Mouse (Mus musculus): ENCODE results near the gene Foxr1.
A peak's percentile ranks its signal among the peaks of the same experiment; 100 is the strongest.
"Not testable (repeated sequence)": the region's sequence is repeated elsewhere in the genome, so short reads cannot be mapped to it uniquely, and the experiment has no call there.

Foxr1 gene

DNA sequence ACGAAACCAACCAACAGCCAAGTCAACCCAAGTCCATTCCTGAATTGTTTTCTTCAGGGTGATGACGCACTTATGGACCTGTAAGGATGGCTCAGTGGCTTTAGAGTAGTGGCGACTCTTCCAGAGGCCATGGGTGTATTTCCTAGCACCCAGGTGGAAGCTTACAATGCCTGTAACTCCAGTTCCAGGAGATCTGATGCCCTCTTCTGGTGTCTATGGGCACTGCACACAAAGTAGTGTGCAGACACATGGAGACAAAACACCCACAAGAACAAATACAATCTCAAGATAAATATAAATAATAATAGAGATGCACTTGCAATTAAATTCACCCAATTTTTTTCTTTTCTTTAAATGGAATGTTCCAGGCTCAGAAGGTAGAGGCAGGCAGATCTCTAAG lies 35.0 kb upstream of the Foxr1 start:
- DNase-seq, result no peak

DNA sequence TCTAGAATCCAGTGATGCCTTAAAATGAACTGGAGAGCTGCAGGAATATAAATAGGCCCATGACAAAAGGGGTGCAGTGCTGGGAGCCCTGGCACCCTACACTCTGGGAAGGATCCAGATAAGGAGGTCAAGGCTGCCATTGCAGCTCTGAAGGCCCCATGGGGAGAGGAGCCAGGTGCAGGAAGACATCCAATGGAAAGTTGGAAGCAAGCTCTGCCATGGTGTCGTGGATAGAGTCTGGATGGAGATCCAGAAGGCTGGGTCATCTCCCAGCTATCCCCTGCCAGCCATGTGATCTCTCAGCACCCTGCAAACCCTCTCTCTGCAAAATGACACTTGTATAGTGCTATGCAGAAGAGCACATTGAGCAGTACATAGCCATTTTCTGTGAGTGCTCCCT lies 33.4 kb upstream of the Foxr1 start:
- DNase-seq, result no peak

- DNase-seq, result no peak
These were observed 32.2 kb upstream of the Foxr1 start for GRCm38 (mm10) chr9:44473184-44473583.

- DNase-seq, result no peak
These were observed 27.9 kb upstream of the Foxr1 start for GRCm38 (mm10) chr9:44468800-44469199.

- DNase-seq, result no peak
These were observed 27.3 kb upstream of the Foxr1 start for GRCm38 (mm10) chr9:44468224-44468623.

- DNase-seq, result no peak
These were observed 21.0 kb upstream of the Foxr1 start for GRCm38 (mm10) chr9:44461950-44462349.

DNA sequence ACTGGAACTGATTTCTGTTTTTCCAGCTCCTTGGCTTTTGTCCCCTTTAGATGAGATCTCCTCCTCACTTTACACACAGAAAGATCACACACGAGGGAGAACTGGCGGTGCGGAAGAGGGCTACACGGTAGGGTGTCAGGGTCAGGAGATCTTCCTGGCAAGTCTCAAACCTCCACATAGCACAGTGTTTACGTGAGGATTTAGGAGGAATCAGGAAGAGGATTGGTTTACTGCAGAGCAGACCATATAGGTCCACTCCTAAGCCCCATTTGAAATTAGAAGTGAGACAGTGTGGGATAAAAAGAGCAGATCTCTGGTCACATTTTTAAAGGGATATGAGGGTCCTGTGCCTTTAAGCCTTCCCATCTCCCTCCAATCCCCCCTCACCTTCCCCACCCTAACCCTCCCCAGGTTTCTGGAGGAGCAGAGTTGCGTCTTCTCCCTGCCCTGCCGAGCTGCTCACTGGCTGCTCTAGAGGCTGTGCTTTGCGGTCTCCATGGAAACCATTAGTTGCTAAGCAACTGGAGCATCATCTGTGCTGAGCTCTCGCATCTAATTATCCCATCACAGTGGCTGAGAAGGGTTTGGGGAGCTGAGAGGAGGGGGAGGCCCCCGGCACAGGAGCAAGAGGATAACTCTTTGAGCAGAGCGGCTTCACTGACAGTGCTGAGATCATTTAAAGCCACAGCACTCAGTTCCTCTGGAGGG lies 16.3 kb upstream of the Foxr1 start:
- no peak for DNase-seq

DNA sequence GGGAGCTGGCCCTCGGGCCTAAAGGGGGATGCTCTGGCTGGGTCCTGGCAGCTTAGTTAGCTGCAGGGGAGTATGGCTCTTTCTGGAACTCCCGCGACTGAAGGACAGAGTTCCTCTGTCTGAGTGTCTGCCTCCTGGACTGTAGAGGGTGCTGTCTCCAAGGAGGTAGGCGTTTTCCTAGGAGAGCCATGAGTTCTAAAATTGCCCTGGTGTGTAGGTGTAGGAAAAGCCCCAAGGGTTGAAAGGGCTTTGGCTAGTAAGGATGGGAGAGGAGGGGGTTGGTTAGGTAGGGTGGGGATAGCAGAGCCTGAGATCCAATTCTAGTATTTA lies 13.9 kb upstream of the Foxr1 start, which contains the start of gene Upk2:
Upk2 (minus strand) TSS at position 86 of the 330 bp plus-strand sequence.
- no peak for DNase-seq

DNA sequence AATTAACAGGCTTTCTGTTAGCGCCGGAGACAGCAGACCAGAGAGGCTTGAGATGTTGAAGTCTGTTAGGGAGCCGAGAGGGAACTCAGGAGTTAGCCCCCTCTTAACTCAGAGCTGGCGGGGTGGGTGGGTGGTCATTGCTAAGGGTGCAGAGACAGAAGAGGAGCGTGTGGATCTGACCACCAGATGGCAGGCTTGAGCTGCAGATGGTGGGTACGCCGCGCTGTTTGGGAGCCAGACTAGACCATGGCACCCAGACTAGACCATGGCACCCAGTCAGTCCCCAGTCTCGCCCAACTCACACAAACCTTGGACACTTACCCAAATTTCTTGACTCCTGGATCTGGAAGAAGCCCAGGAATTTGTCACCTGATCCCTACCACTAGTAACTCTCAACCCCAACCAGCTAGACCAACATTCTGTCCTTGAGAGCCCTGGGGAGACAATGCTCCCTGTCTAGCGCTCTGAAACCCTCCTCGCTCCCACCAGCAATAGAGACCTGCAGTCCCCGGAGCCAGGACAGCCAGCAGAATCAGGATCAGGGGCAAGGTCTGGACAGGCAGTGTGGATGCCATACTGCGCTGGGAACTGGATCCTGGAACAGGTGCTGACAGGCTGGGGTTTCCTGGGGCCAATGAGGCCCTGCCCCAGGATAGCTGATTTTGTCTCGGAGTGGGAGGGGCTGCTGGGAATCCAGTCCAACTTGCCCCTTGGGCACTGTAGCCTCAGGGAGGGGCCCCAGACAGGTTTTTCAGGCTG lies 13.4 kb upstream of the Foxr1 start:
- peak; percentile 59 to 67 for DNase-seq

GRCm38 (mm10) chr9:44450387-44450786 lies 9.5 kb upstream of the Foxr1 start:
- no peak for DNase-seq

DNA sequence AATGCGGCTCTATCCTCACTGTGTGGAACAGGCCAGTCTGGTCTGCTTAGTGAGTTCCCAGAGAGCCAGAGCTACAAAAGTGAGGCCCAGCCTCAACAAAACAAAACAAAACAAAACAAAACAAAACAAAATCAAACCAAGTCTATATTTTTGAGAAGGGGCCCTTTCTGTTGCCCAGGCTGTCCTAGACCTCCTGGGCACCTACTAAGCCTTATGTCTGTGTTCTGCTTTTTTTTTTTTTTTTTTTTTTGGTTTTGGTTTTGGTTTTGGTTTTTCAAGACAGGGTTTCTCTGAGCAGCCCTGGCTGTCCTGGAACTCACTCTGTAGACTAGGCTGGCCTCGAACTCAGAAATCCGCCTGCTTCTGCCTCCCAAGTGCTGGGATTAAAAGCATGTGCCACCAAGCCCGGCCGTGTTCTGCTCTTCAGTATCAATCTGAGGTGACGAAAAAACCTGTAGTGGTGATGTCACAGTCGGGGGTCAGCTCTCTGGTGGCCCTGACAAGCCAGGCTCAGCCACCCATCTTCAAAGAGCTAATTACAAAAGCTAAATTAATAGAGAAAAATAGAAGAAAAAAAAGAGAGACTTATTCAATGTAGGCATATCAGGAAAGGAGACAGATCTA lies 3.6 kb upstream of the Foxr1 start:
- not testable (repeated sequence) for DNase-seq

DNA sequence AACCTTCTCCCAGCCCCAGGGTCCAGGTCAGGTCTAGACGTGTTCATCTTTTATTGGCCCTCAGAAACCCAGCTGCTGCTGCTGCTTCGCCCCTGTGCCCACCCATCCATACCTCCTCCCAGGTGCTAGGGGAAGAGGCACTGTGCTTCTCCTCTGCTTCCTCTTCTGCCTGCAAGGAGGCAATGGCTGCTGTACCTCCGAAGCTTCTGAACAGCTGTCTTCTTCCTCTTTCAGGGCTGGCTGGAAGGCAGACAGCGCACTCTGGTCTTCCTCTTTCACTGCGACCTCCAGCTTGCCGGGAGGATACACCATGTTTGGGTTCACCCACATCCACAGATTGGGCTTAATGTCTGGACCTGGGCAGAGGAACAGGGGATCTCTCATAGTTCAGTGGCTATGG lies 5.2 kb downstream of the Foxr1 start:
- no peak for DNase-seq

DNA sequence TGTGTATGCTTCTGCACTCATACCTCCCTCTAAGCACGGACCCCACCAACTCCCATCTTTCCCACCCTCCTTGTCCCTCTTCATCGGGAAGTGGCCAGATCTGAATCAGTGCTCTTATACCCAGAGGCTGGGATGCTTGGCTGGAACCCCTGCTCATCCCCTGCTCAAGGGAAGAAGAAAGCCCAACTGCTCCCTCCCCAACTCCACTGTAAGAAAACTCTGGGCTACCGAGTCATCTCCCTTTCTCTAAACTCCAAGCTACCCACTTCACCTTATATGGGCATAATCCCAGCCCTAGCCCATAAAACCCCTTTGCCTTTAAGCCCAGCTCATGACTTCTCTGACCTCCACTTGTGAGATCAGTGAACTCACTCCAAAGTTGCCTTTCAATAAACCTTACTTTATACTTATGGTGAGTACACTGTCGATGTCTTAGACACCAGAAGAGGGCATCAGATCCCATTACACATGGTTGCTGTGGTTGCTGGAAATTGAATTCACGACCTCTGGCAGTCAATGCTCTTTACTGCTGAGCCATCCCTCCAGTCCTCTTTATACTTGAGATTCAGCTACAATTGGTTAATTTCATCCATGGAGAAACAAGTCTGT lies 8.3 kb downstream of the Foxr1 start:
- DNase-seq, result no peak

DNA sequence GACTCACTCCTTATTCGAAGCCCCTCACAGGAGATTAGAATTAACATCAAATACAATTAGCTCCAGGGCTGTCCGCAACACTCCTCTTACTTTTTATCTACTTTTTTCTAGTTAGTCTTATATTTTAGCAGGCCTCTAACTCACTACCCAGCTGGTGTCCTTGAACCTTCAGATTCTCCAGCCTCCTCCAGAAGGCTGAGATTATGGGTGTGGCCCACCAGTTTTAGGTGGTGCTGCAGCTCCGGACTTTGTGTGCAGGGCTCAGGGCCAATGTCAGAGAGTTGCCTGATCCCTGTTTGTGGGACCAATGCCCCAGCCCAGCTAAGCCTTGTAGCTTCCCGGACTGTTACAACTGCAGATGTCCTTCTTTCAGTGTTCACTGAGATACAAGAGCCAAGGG lies 17.4 kb downstream of the Foxr1 start:
- no peak for DNase-seq

DNA sequence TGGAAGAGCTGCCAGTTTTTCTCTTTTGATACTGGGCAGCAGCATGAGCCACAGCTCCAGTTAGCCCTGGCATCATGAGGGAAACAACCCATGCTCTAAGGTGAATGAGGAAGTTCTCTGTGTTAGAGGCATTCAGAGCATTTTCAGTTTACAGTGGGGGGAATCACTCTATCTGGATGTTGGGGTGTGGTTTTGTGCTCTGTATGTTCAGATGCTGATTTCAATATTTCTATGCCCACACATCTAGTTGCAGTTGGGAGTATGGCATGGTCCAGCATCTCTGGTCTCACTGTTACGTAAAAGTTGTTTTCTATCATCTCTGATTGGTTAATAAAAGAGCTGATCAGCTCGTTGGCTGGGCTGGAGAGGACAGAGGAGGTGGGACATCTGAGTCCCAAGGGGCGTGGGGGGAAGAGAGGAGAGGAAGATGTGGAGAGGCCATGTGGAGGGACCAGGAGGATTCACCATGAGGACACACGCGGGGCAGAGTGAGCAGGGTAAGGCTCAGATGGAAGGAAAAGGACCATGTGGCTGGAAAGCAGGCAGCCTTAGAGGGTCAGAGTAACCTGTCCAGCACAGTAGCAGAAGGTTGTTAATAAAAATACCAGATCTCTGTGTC lies 20.5 kb downstream of the Foxr1 start:
- DNase-seq, result no peak

- DNase-seq, result not testable (repeated sequence)
These were observed 21.2 kb downstream of the Foxr1 start for GRCm38 (mm10) chr9:44419730-44420129.

- no peak for DNase-seq
These were observed 22.2 kb downstream of the Foxr1 start, which contains the start of gene Ccdc84 for GRCm38 (mm10) chr9:44418519-44419385. Gene Ccdc84, minus strand, starts transcription at chr9:44418569.

- DNase-seq, result peak; percentile 78 to 86
These were observed 23.0 kb downstream of the Foxr1 start for GRCm38 (mm10) chr9:44417892-44418363.

GRCm38 (mm10) chr9:44417156-44417891 lies 23.6 kb downstream of the Foxr1 start:
- DNase-seq, result no peak

GRCm38 (mm10) chr9:44412781-44413180 lies 28.2 kb downstream of the Foxr1 start:
- no peak for DNase-seq

DNA sequence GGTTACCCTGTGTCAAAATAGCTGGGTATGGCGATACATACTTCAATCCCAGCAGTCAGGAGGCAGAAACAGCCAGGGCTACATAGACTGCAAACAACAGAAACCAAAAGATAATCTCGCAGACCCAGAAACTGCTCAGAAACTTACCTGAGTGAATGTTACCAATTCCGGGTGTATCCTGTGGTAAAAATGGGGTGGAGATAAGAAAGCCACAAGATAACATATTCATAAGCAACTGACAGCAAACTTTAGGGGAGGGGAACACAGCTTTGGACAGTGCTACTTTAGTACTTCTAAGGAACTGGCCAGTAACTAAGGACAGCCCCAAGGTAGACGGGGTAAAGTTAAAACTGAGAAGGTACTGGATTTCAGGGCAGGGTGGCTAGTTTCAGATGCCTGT lies 28.6 kb downstream of the Foxr1 start:
- DNase-seq, result no peak
